Mouse (Mus musculus) megakaryocyte, embryonic 14.5 days (primary cell): Measurements from ENCODE around the gene Chmp6.

Source experiments
- FLI1 ChIP-seq: IDR thresholded peaks from 2 replicates; pipeline ENCODE4 v1.6.1; 2012; ENCODE audit warnings: low read length, inconsistent platforms, mixed read lengths
- GATA1 ChIP-seq: IDR thresholded peaks from 3 replicates; pipeline ENCODE4 v1.6.1; 2012; ENCODE audit warnings: mixed read lengths, low read length, inconsistent platforms, borderline replicate concordance

DNA sequence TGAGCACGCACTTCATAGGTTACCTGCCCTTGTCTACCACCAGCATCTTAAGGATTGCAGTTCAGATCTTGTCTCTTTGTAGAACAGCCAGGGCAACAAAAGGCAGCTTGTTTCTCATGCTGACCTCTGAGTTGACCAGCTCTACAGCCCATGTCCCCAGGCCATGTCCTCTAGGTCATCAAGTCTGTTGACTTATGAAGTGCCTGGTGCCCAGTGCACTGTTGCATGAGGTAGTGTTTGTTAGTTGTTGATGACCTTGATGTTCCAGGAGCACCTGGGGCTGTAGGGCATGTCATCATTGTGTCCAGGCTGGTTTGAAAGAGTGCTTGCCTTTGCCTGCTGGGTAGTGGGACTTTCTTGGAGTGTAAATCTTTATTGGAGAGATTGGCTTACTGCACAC is 34.2 kb downstream of the Chmp6 start:
- TF ChIP-seq GATA1 = no peak
- no peak for TF ChIP-seq FLI1
